Mouse (Mus musculus): ENCODE data around the gene Dmrt3. TPM values are rescaled to one million over a fixed set of nuclear protein-coding genes. Genes with fewer than 3 reads are reported as not detected.

The Dmrt3 gene
- polyA plus RNA-seq, 1 experiment from 2014 or later = 1.3 TPM

- no peak overlapping the region for H3K4me2 ChIP-seq
- H3K9ac ChIP-seq (ENCODE audit: low read length) = no peak overlapping the region
- no peaks in the 10 kb centered on the region for H3K27me3 ChIP-seq (ENCODE audit: control insufficient read depth, insufficient read depth, low read length)
- H3K4me1 ChIP-seq (ENCODE audit: control insufficient read depth, insufficient read depth, low read length) = no peaks in the 10 kb centered on the region
- no peak for ATAC-seq (ENCODE audit: low FRiP score)
- 66% methylated on average over 3 of the region's 3 CpGs for WGBS
- no peaks in the 10 kb centered on the region for H3K36me3 ChIP-seq (ENCODE audit: control insufficient read depth, insufficient read depth, low read length)
- no peaks in the 10 kb centered on the region; the same call in 1 of the 2 replicates for H3K9me3 ChIP-seq (ENCODE audit: control insufficient read depth, low read length)
- H3K27ac ChIP-seq (ENCODE audit: low read depth, low read length) = no peak overlapping the region
- peak; percentile 67 for DNase-seq (ENCODE audit: low spot score, missing footprints)
- H3K4me3 ChIP-seq (ENCODE audit: low read depth, low read length) = no peak overlapping the region
These were observed 37.0 kb downstream of the Dmrt3 start for GRCm38 (mm10) chr19:25647136-25647535.

- ATAC-seq (ENCODE audit: low FRiP score) (no peak), DNase-seq (ENCODE audit: low spot score, missing footprints) (peak; percentile 1)
- H3K4me1 ChIP-seq (ENCODE audit: control insufficient read depth, insufficient read depth, low read length) = no peaks in the 10 kb centered on the region
- H3K27ac ChIP-seq (ENCODE audit: low read depth, low read length) = no peak overlapping the region
- no peaks in the 10 kb centered on the region for H3K36me3 ChIP-seq (ENCODE audit: control insufficient read depth, insufficient read depth, low read length)
- WGBS = 69% methylated on average over 4 of the region's 4 CpGs
- no peak overlapping the region for H3K9ac ChIP-seq (ENCODE audit: low read length)
- H3K4me2 ChIP-seq = no peak overlapping the region
- H3K27me3 ChIP-seq (ENCODE audit: control insufficient read depth, insufficient read depth, low read length) = no peaks in the 10 kb centered on the region
- H3K9me3 ChIP-seq (ENCODE audit: control insufficient read depth, low read length) = no peaks in the 10 kb centered on the region
- H3K4me3 ChIP-seq (ENCODE audit: low read depth, low read length) = no peak overlapping the region
These were observed 38.6 kb downstream of the Dmrt3 start for GRCm38 (mm10) chr19:25648701-25649100.

GRCm38 (mm10) chr19:25650474-25650873 lies 40.4 kb downstream of the Dmrt3 start:
- no peaks in the 10 kb centered on the region for H3K36me3 ChIP-seq (ENCODE audit: control insufficient read depth, insufficient read depth, low read length)
- no peak overlapping the region for H3K4me3 ChIP-seq (ENCODE audit: low read depth, low read length)
- H3K27me3 ChIP-seq (ENCODE audit: control insufficient read depth, insufficient read depth, low read length) = no peaks in the 10 kb centered on the region
- no peak overlapping the region for H3K9ac ChIP-seq (ENCODE audit: low read length)
- DNase-seq (ENCODE audit: low spot score, missing footprints) (peak; percentile 21), ATAC-seq (ENCODE audit: low FRiP score) (no peak)
- 79% methylated on average over 10 of the region's 10 CpGs for WGBS
- no peak overlapping the region for H3K27ac ChIP-seq (ENCODE audit: low read depth, low read length)
- H3K9me3 ChIP-seq (ENCODE audit: control insufficient read depth, low read length) = no peaks in the 10 kb centered on the region
- H3K4me2 ChIP-seq = no peak overlapping the region
- H3K4me1 ChIP-seq (ENCODE audit: control insufficient read depth, insufficient read depth, low read length) = no peaks in the 10 kb centered on the region

GRCm38 (mm10) chr19:25652560-25652959 lies 42.5 kb downstream of the Dmrt3 start:
- Histone ChIP-seq H3K36me3 (ENCODE audit: control insufficient read depth, insufficient read depth, low read length) (no peaks in the 10 kb centered on the region), H3K9ac (ENCODE audit: low read length) (no peak overlapping the region), H3K4me1 (ENCODE audit: control insufficient read depth, insufficient read depth, low read length) (no peaks in the 10 kb centered on the region), H3K4me2 (no peak overlapping the region), H3K27ac (ENCODE audit: low read depth, low read length) (no peak overlapping the region), H3K4me3 (ENCODE audit: low read depth, low read length) (no peak overlapping the region), H3K9me3 (ENCODE audit: control insufficient read depth, low read length) (no peaks in the 10 kb centered on the region), H3K27me3 (ENCODE audit: control insufficient read depth, insufficient read depth, low read length) (no peaks in the 10 kb centered on the region)
- DNase-seq (ENCODE audit: low spot score, missing footprints) = peak; percentile 61
- no peak for ATAC-seq (ENCODE audit: low FRiP score)
- 82% methylated on average over 5 of the region's 5 CpGs for WGBS

- no peaks in the 10 kb centered on the region for H3K4me1 ChIP-seq (ENCODE audit: control insufficient read depth, insufficient read depth, low read length)
- no peak overlapping the region for H3K27ac ChIP-seq (ENCODE audit: low read depth, low read length)
- H3K4me3 ChIP-seq (ENCODE audit: low read depth, low read length) = no peak overlapping the region
- no peaks in the 10 kb centered on the region for H3K36me3 ChIP-seq (ENCODE audit: control insufficient read depth, insufficient read depth, low read length)
- 62% methylated on average over 12 of the region's 12 CpGs for WGBS
- H3K9ac ChIP-seq (ENCODE audit: low read length) = no peak overlapping the region
- no peaks in the 10 kb centered on the region for H3K27me3 ChIP-seq (ENCODE audit: control insufficient read depth, insufficient read depth, low read length)
- no peak overlapping the region for H3K4me2 ChIP-seq
- DNase-seq (ENCODE audit: low spot score, missing footprints) (peak; percentile 66), ATAC-seq (ENCODE audit: low FRiP score) (no peak)
- no peaks in the 10 kb centered on the region for H3K9me3 ChIP-seq (ENCODE audit: control insufficient read depth, low read length)
These were observed 44.1 kb downstream of the Dmrt3 start for GRCm38 (mm10) chr19:25654034-25654749.

GRCm38 (mm10) chr19:25665486-25666339 lies 55.6 kb downstream of the Dmrt3 start:
- Histone ChIP-seq H3K9me3 (ENCODE audit: control insufficient read depth, low read length) (no peaks in the 10 kb centered on the region), H3K4me3 (ENCODE audit: low read depth, low read length) (no peak overlapping the region), H3K36me3 (ENCODE audit: control insufficient read depth, insufficient read depth, low read length) (no peaks in the 10 kb centered on the region), H3K4me1 (ENCODE audit: control insufficient read depth, insufficient read depth, low read length) (no peaks in the 10 kb centered on the region), H3K27me3 (ENCODE audit: control insufficient read depth, insufficient read depth, low read length) (peaks cover 54% of the 10 kb centered on the region), H3K4me2 (peak overlapping the region; percentile 0; the same call in 1 of the 2 replicates), H3K9ac (ENCODE audit: low read length) (no peak overlapping the region), H3K27ac (ENCODE audit: low read depth, low read length) (no peak overlapping the region)
- WGBS = 3% methylated on average over 31 of the region's 31 CpGs
- peak; percentile 91 for DNase-seq (ENCODE audit: low spot score, missing footprints)
- peak; percentile 52; the same call in 1 of the 2 replicates for ATAC-seq (ENCODE audit: low FRiP score)

- no peak overlapping the region for H3K27ac ChIP-seq (ENCODE audit: low read depth, low read length)
- no peak overlapping the region for H3K9ac ChIP-seq (ENCODE audit: low read length)
- H3K36me3 ChIP-seq (ENCODE audit: control insufficient read depth, insufficient read depth, low read length) = no peaks in the 10 kb centered on the region
- H3K9me3 ChIP-seq (ENCODE audit: control insufficient read depth, low read length) = no peaks in the 10 kb centered on the region
- 13% methylated on average over 4 of the region's 4 CpGs for WGBS
- H3K4me2 ChIP-seq = no peak overlapping the region
- ATAC-seq (ENCODE audit: low FRiP score) (no peak), DNase-seq (ENCODE audit: low spot score, missing footprints) (peak; percentile 84)
- H3K27me3 ChIP-seq (ENCODE audit: control insufficient read depth, insufficient read depth, low read length) = peaks cover 70% of the 10 kb centered on the region
- peaks cover 5% of the 10 kb centered on the region; the same call in 1 of the 2 replicates for H3K4me1 ChIP-seq (ENCODE audit: control insufficient read depth, insufficient read depth, low read length)
- H3K4me3 ChIP-seq (ENCODE audit: low read depth, low read length) = no peak overlapping the region
These were observed 57.7 kb downstream of the Dmrt3 start for GRCm38 (mm10) chr19:25667836-25668235.

GRCm38 (mm10) chr19:25669593-25670248 lies 59.6 kb downstream of the Dmrt3 start:
- H3K36me3 ChIP-seq (ENCODE audit: control insufficient read depth, insufficient read depth, low read length) = no peaks in the 10 kb centered on the region
- no peaks in the 10 kb centered on the region for H3K9me3 ChIP-seq (ENCODE audit: control insufficient read depth, low read length)
- no peak for ATAC-seq (ENCODE audit: low FRiP score)
- peaks cover 10% of the 10 kb centered on the region; the same call in 1 of the 2 replicates for H3K4me1 ChIP-seq (ENCODE audit: control insufficient read depth, insufficient read depth, low read length)
- no peak overlapping the region for H3K4me3 ChIP-seq (ENCODE audit: low read depth, low read length)
- peaks cover 89% of the 10 kb centered on the region for H3K27me3 ChIP-seq (ENCODE audit: control insufficient read depth, insufficient read depth, low read length)
- no peak overlapping the region for H3K27ac ChIP-seq (ENCODE audit: low read depth, low read length)
- peak; percentile 87 for DNase-seq (ENCODE audit: low spot score, missing footprints)
- H3K9ac ChIP-seq (ENCODE audit: low read length) = no peak overlapping the region
- WGBS = 0% methylated on average over 3 of the region's 3 CpGs
- no peak overlapping the region for H3K4me2 ChIP-seq

All from midbrain, embryonic 11.5 days (tissue).